Mouse (Mus musculus) myocyte (in vitro differentiated cells): Measurements from ENCODE around the gene Gm10642. TPM values are rescaled to one million over a fixed set of nuclear protein-coding genes. Genes with fewer than 3 reads are reported as not detected.

ENCODE experiments used
- H3K27me3 ChIP-seq: one replicate; pipeline ENCODE4 v1.6.1; 2011; ENCODE audit not compliant: control insufficient read depth, insufficient read depth, insufficient read length
- H3K36me3 ChIP-seq: one replicate; pipeline ENCODE4 v1.6.1; 2011; ENCODE audit not compliant: control insufficient read depth, insufficient read depth
- H3K4me2 ChIP-seq: one replicate; pipeline ENCODE4 v1.6.1; 2011; ENCODE audit warnings: low read depth, control low read depth
- H3K4me3 ChIP-seq: one replicate; pipeline ENCODE4 v1.5.1; 2011; ENCODE audit warnings: mild to moderate bottlenecking, control low read depth, moderate library complexity
- H3K79me2 ChIP-seq: one replicate; pipeline ENCODE4 v1.6.1; 2011; ENCODE audit not compliant: control insufficient read depth, insufficient read depth
- H3ac ChIP-seq: one replicate; pipeline ENCODE4 v1.6.1; 2011; ENCODE audit not compliant: control insufficient read depth, insufficient read length
- CEBPB ChIP-seq: IDR thresholded peaks from 2 replicates; pipeline ENCODE4 v1.6.1; 2011; ENCODE audit warnings: mild to moderate bottlenecking, moderate library complexity; ENCODE audit not compliant: poor library complexity, insufficient read depth, severe bottlenecking
- E2F4 ChIP-seq: IDR thresholded peaks from one replicate; pipeline ENCODE4 v1.6.1; 2011; ENCODE audit warnings: mild to moderate bottlenecking, control low read depth, moderate library complexity; ENCODE audit not compliant: insufficient read depth
- MAX ChIP-seq: IDR thresholded peaks from one replicate; pipeline ENCODE4 v1.6.1; 2011; ENCODE audit warnings: low read depth, mild to moderate bottlenecking, control low read depth
- MYOD1 ChIP-seq, 3 experiments: IDR thresholded peaks; one replicate each; pipeline ENCODE4 v1.6.1; 2011; ENCODE audit warnings: control low read depth in 2 of 3, low read depth in 2 of 3, mild to moderate bottlenecking in 2 of 3, moderate library complexity in 1 of 3; ENCODE audit not compliant: insufficient read length in 2 of 3, control insufficient read depth in 1 of 3
- MYOG ChIP-seq, 3 experiments: IDR thresholded peaks; one replicate each; pipeline ENCODE4 v1.6.1; 2011; ENCODE audit warnings: control low read depth in 2 of 3, low read depth in 2 of 3, mild to moderate bottlenecking in 2 of 3; ENCODE audit not compliant: insufficient read length in 2 of 3, control insufficient read depth in 1 of 3, insufficient read depth in 1 of 3
- POLR2A ChIP-seq: IDR thresholded peaks from one replicate; pipeline ENCODE4 v1.6.1; 2011; ENCODE audit warnings: low read depth, mild to moderate bottlenecking, control low read depth, moderate library complexity; ENCODE audit not compliant: insufficient read length
- POLR2AphosphoS2 ChIP-seq: IDR thresholded peaks from one replicate; pipeline ENCODE4 v1.6.1; 2011; ENCODE audit warnings: low read depth, control low read depth; ENCODE audit not compliant: insufficient read length
- REST ChIP-seq: IDR thresholded peaks from one replicate; pipeline ENCODE4 v1.6.1; 2011; ENCODE audit warnings: mild to moderate bottlenecking, control low read depth, moderate library complexity; ENCODE audit not compliant: insufficient read depth, insufficient read length
- SRF ChIP-seq: IDR thresholded peaks from one replicate; pipeline ENCODE4 v1.6.1; 2011; ENCODE audit warnings: low read depth; ENCODE audit not compliant: control insufficient read depth, insufficient read length
- TCF12 ChIP-seq: IDR thresholded peaks from one replicate; pipeline ENCODE4 v1.6.1; 2011; ENCODE audit warnings: mild to moderate bottlenecking, control low read depth; ENCODE audit not compliant: poor library complexity, insufficient read depth, severe bottlenecking
- TCF3 ChIP-seq: IDR thresholded peaks from one replicate; pipeline ENCODE4 v1.6.1; 2011; ENCODE audit warnings: low read depth, control low read depth; ENCODE audit not compliant: insufficient read length
- USF1 ChIP-seq: IDR thresholded peaks from one replicate; pipeline ENCODE4 v1.6.1; 2011; ENCODE audit warnings: low read depth, mild to moderate bottlenecking, control low read depth, moderate library complexity
- polyA plus RNA-seq: library from polyadenylated mRNA; unstranded; fragments of >200 nt; fragmentation: generic; extraction: Trizol; gene quantifications from one replicate; pipeline ENCODE4 v1.2.1, GENCODE M21; 2012; ENCODE audit warnings: missing spikeins

The Gm10642 gene
- polyA plus RNA-seq, result 0.48 TPM

DNA sequence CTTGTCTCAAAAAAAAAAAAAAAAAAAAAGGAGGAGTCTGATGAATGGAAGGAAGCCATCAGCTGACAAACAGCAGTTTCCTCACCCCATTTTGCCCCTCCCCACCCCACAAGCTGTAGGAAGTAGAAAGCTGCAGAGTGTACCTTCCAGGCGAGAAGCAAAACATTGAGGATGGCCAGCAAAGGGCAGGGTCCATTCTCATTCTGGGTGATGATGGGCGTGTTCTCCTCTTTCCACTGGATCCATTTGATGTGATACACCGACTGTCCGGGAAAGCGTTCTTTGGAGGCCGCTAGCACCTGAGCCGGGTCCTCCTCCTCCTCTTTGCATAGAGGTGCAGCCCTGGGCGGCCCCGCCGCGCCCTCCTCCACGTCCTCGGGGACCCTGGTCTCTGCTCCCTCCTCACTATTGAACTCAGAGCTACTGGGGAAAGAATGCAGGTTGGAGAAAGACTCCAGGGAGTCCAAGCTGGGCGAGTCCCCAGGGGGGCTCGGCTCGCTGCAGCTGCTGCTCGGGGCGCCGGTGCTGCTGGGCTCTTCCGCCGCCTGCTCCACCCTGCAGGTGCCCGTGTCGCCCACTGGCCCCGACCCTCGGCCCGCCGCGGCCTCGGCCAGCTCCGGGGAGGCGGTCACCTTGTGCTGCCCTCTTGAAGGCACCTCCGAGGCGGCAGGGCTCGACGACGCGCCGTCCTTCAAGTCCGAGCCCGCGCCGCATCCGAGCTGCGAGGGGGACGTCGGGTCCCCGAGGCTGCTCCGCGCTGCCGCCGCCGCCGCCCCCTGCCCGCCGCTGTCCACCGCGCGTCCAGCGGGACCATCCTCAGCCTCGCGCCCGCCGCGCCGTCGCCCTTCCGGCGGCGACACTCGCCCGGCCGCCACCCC, at the start of gene Gm10642:
TSS of gene Gm10642 (plus strand) at position 122 of the 878 bp plus-strand sequence.
- no peaks in the 10 kb centered on the region for H3K36me3 ChIP-seq
- H3K4me2 ChIP-seq, result peak within 1 kb of the TSS; percentile 74
- TF ChIP-seq MAX, result no peak
- TF ChIP-seq MYOD1 (IDR thresholded peaks at IDR 0.05; ENCODE audit: control insufficient read depth in 1 of 3, insufficient read length in 2 of 3, low read depth in 2 of 3), result no peak
- TF ChIP-seq SRF, result peak; percentile 4
- TF ChIP-seq MYOG (IDR thresholded peaks at IDR 0.05; ENCODE audit: control insufficient read depth in 1 of 3, insufficient read depth in 1 of 3, insufficient read length in 2 of 3, low read depth in 2 of 3), result peak in 1 of 3 experiments; percentile 48
- no peak for TF ChIP-seq E2F4
- peak; percentile 54 for TF ChIP-seq USF1
- TF ChIP-seq REST, result no peak
- peaks cover 7% of the 10 kb centered on the region for H3K79me2 ChIP-seq
- peak within 1 kb of the TSS; percentile 97 for H3ac ChIP-seq
- H3K27me3 ChIP-seq, result no peaks in the 10 kb centered on the region
- H3K4me3 ChIP-seq, result peak within 1 kb of the TSS; percentile 33

DNA sequence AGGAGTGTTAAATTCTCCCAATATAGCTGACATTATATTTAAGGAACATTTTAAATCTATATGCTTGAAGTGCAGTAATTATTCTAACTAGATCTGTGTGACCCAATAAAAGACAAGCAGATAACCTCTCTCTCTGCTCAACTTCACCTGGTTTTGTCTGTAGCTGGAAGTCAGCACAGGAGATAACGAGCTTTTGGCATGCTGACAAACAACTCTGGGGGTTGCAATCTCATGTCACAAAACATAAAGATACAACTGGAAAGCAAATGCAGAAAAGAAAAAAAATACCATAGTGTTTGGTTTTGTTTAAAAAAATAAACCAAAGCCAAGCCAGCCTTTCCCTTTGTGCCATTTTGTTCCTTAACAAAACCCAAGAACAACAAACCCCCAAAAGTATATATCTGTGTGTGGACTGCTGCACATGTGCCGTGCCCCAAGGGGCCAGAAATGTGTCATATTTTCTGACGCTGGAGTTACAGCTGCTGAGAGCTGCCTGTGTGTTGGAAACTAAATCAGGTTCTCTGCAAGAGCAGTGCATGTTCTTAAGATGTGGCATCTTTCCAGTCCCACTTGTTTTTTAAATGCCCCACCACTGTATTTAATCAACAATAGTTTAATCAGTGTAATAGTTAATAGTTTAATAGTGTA, 44.9 kb upstream of the Gm10642 start:
- no peak for TF ChIP-seq MYOG (IDR thresholded peaks at IDR 0.05; ENCODE audit: control insufficient read depth in 1 of 3, insufficient read depth in 1 of 3, insufficient read length in 2 of 3, low read depth in 2 of 3)
- TF ChIP-seq E2F4, result no peak
- TF ChIP-seq REST, result no peak
- no peak for TF ChIP-seq POLR2A
- TF ChIP-seq SRF, result no peak
- no peak for TF ChIP-seq MYOD1 (IDR thresholded peaks at IDR 0.05; ENCODE audit: control insufficient read depth in 1 of 3, insufficient read length in 2 of 3, low read depth in 2 of 3)
- TF ChIP-seq USF1, result no peak
- TF ChIP-seq MAX, result no peak
- TF ChIP-seq TCF12, result no peak
- no peak for TF ChIP-seq POLR2AphosphoS2
- TF ChIP-seq CEBPB, result no peak
- TF ChIP-seq TCF3, result no peak
- H3K4me2 ChIP-seq, result no peak overlapping the region
- H3K79me2 ChIP-seq, result no peaks in the 10 kb centered on the region
- no peaks in the 10 kb centered on the region for H3K27me3 ChIP-seq
- no peak overlapping the region for H3ac ChIP-seq
- no peak overlapping the region for H3K4me3 ChIP-seq
- peaks cover 10% of the 10 kb centered on the region for H3K36me3 ChIP-seq

DNA sequence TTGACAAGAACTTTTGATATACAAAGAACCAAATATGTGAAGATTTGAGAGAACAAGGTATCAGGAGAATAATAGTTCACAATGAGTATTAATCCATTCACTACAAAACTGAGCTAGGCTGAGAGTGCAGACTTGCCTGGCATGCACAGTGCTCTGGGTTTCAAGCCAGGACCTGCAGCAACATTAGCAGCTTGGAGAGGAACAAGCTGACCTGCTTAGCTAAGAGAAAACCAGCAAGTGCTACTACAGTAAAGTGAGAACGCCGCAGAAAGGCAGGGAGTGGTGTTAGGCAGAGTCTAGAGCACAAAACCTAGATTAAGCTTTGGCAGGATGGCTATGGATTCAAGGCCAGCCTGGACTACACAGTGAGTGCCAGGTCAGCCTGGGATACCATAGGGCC, 26.3 kb upstream of the Gm10642 start:
- no peak for TF ChIP-seq MYOG (IDR thresholded peaks at IDR 0.05; ENCODE audit: control insufficient read depth in 1 of 3, insufficient read depth in 1 of 3, insufficient read length in 2 of 3, low read depth in 2 of 3)
- TF ChIP-seq SRF, result no peak
- no peak for TF ChIP-seq USF1
- TF ChIP-seq POLR2AphosphoS2, result no peak
- TF ChIP-seq MAX, result no peak
- no peak for TF ChIP-seq POLR2A
- TF ChIP-seq CEBPB, result no peak
- no peak for TF ChIP-seq MYOD1 (IDR thresholded peaks at IDR 0.05; ENCODE audit: control insufficient read depth in 1 of 3, insufficient read length in 2 of 3, low read depth in 2 of 3)
- no peak for TF ChIP-seq REST
- TF ChIP-seq TCF12, result no peak
- no peak for TF ChIP-seq TCF3
- no peak for TF ChIP-seq E2F4
- Histone ChIP-seq H3K27me3 (no peaks in the 10 kb centered on the region), H3ac (no peak overlapping the region), H3K79me2 (no peaks in the 10 kb centered on the region), H3K36me3 (no peaks in the 10 kb centered on the region), H3K4me3 (no peak overlapping the region), H3K4me2 (no peak overlapping the region)

GRCm38 (mm10) chr9:70631665-70632064, 24.4 kb upstream of the Gm10642 start:
- TF ChIP-seq MYOG (IDR thresholded peaks at IDR 0.05; ENCODE audit: control insufficient read depth in 1 of 3, insufficient read depth in 1 of 3, insufficient read length in 2 of 3, low read depth in 2 of 3) (no peak), POLR2A (no peak), E2F4 (no peak), REST (no peak), MAX (no peak), SRF (no peak), MYOD1 (IDR thresholded peaks at IDR 0.05; ENCODE audit: control insufficient read depth in 1 of 3, insufficient read length in 2 of 3, low read depth in 2 of 3) (no peak)
- H3ac ChIP-seq, result no peak overlapping the region
- no peak overlapping the region for H3K4me3 ChIP-seq
- no peak overlapping the region for H3K4me2 ChIP-seq
- H3K36me3 ChIP-seq, result no peaks in the 10 kb centered on the region
- H3K79me2 ChIP-seq, result no peaks in the 10 kb centered on the region
- no peaks in the 10 kb centered on the region for H3K27me3 ChIP-seq
